Mouse (Mus musculus): ENCODE data around the gene Foxn4.

Foxn4 gene

GRCm38 (mm10) chr5:114279382-114280143, 6.0 kb upstream of the Foxn4 start:
- DNase-seq (ENCODE audit: low spot score in 2 of 2) = no peak

GRCm38 (mm10) chr5:114275991-114276390, 2.4 kb upstream of the Foxn4 start:
- no peak for DNase-seq (ENCODE audit: low spot score in 2 of 2)

GRCm38 (mm10) chr5:114275339-114275738, 1.7 kb upstream of the Foxn4 start:
- no peak for DNase-seq (ENCODE audit: low spot score in 2 of 2)

GRCm38 (mm10) chr5:114269984-114270383, 3.6 kb downstream of the Foxn4 start:
- DNase-seq (ENCODE audit: low spot score in 2 of 2) = no peak

GRCm38 (mm10) chr5:114269499-114269898, 4.1 kb downstream of the Foxn4 start:
- DNase-seq (ENCODE audit: low spot score in 2 of 2) = no peak

- peak in 1 of 2 experiments; percentile 57 for DNase-seq (ENCODE audit: low spot score in 2 of 2)
Observed at GRCm38 (mm10) chr5:114268646-114269045, 5.0 kb downstream of the Foxn4 start.

- DNase-seq (ENCODE audit: low spot score in 2 of 2) = no peak
Observed at GRCm38 (mm10) chr5:114264791-114265190, 8.8 kb downstream of the Foxn4 start.

- no peak for DNase-seq (ENCODE audit: low spot score in 2 of 2)
Observed at GRCm38 (mm10) chr5:114264030-114264459, 9.6 kb downstream of the Foxn4 start.

GRCm38 (mm10) chr5:114261494-114261893, 12.1 kb downstream of the Foxn4 start:
- no peak for DNase-seq (ENCODE audit: low spot score in 2 of 2)

- DNase-seq (ENCODE audit: low spot score in 2 of 2) = no peak
Observed at GRCm38 (mm10) chr5:114259495-114259894, 14.1 kb downstream of the Foxn4 start.

- DNase-seq (ENCODE audit: low spot score in 2 of 2) = peak; percentile 69 to 82
Observed at GRCm38 (mm10) chr5:114248174-114248589, 25.4 kb downstream of the Foxn4 start.

- DNase-seq (ENCODE audit: low spot score in 2 of 2) = no peak
Observed at GRCm38 (mm10) chr5:114246465-114246864, 27.1 kb downstream of the Foxn4 start.

- DNase-seq (ENCODE audit: low spot score in 2 of 2) = no peak
Observed at GRCm38 (mm10) chr5:114239737-114240136, 33.9 kb downstream of the Foxn4 start.

GRCm38 (mm10) chr5:114238924-114239323, 34.7 kb downstream of the Foxn4 start:
- no peak for DNase-seq (ENCODE audit: low spot score in 2 of 2)

GRCm38 (mm10) chr5:114228901-114229300, 44.7 kb downstream of the Foxn4 start:
- DNase-seq (ENCODE audit: low spot score in 2 of 2) = no peak

GRCm38 (mm10) chr5:114226051-114226450, 47.6 kb downstream of the Foxn4 start:
- no peak for DNase-seq (ENCODE audit: low spot score in 2 of 2)

- no peak for DNase-seq (ENCODE audit: low spot score in 2 of 2)
Observed at GRCm38 (mm10) chr5:114218771-114219170, 54.8 kb downstream of the Foxn4 start.

GRCm38 (mm10) chr5:114213183-114213582, 60.4 kb downstream of the Foxn4 start:
- no peak for DNase-seq (ENCODE audit: low spot score in 2 of 2)

GRCm38 (mm10) chr5:114206158-114206557, 67.4 kb downstream of the Foxn4 start:
- no peak for DNase-seq (ENCODE audit: low spot score in 2 of 2)
